Mouse (Mus musculus) left cerebral cortex, postnatal 25 days (tissue): Measurements from ENCODE around the gene Jade1. TPM values are rescaled to one million over a fixed set of nuclear protein-coding genes. Genes with fewer than 3 reads are reported as not detected.

Experiments
- DNase-seq, 2 experiments: peaks; one replicate each; pipeline ENCODE4 v3.0.0; 2022; ENCODE audit warnings: low spot score in 2 of 2, mixed read lengths in 1 of 2
- intact Hi-C: fragments of 180-260 bp; cut with DNase I; formaldehyde crosslinking; loops from one replicate; pipeline ENCODE4 v1.15.1; 2025
- total RNA-seq, 2 experiments: library from RNA; stranded (reverse); gene quantifications; 2 replicates each; pipeline ENCODE4 v1.2.3; 2021

The Jade1 gene
- total RNA-seq, 2 experiments from 2014 or later: 36.8 to 42.5 TPM

DNA sequence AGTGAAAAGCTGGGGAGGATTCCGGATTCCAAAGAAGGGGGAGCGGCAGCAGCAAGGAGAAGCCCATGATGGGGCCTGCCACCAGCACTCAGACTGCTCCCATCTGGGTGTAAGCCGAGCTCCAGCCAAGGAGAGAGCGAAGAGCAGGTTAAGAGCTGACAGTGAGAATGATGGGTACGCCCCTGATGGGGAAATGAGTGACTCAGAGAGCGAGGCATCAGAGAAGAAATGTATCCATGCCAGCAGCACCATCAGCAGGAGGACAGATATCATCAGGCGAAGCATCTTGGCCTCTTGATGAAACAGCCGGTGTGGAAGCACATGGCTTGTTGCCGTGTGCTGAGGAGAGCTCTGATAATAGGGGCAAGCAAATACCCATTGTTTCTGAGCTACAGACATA, 58.2 kb downstream of the Jade1 start:
- DNase-seq: no peak
- intact Hi-C loops: no loop called here

DNA sequence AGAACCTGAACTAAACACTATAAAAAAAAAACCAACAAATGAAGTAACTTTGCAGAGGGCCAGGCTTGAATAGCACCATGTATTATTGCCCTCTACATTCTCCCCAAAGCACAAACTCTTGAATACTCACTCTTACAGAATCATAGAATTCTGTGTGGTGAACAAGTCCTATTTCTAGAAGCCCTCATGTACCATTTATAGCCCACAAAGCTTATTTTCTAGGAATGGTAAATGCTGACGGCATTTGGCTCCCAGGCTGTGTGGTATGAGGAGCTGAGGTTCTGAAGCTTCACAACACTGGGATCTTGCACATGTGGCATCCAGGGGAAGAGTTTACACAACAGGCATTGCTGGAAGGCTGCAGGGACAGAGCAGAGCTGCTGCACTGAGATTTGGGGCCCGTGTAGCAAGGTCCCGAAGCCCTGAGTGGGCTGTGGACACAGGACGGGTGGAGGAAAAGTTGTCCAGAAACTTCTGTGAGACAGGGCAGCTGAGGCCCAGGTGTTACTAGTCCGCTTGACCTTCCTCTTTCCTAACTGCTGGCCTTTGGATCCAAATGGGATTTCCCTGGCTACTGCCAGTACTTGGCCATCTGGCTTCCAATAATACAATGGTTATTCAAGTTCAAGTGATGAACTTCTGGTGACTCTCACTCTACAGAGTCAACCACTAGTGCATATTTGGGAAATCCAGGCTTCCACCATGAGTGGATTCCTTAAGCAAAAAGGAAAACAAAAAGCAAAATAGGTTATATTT, 58.9 kb downstream of the Jade1 start:
- intact Hi-C loops: no loop called here
- peak in 1 of 2 experiments; percentile 47 for DNase-seq

DNA sequence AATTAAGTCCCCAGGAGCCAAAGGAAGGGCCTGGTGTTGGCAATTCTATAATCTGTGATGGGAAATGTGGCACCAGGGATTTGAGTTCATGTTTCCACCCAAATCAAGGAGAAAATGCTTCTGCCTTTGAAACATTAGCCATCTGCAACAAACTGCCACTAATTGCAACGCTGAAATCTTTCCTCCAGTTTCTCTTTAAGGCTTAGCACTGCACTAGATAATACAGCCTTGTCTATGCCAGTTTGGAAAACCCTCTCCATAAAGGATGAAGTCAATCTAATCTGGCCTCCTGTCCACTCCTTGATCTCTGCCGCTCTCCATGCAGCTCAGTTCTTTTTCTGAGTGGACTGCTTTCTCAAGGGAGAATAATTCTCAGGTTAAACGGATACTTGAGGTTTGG, 62.5 kb downstream of the Jade1 start:
- intact Hi-C loops: no loop called here
- no peak for DNase-seq

DNA sequence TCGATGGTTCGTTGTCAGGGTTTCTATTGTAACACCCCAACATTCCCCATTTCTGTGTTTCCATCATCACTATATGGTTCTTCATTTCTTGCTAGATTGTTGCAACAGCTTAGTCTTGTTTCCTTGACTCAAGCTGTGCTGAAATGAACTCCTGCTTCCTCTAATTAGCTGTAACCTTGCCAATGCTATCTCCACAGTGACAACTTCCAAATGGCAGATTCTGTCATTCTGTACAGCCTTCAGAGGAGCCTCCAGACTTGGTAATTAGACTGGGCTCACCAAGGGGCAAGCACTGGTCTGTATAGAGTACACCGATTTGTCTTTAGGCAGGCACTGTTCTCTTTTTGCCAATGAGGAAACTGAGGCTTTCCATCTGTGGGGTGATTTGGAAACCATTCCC, 63.0 kb downstream of the Jade1 start:
- no peak for DNase-seq
- intact Hi-C loops: no loop called here

DNA sequence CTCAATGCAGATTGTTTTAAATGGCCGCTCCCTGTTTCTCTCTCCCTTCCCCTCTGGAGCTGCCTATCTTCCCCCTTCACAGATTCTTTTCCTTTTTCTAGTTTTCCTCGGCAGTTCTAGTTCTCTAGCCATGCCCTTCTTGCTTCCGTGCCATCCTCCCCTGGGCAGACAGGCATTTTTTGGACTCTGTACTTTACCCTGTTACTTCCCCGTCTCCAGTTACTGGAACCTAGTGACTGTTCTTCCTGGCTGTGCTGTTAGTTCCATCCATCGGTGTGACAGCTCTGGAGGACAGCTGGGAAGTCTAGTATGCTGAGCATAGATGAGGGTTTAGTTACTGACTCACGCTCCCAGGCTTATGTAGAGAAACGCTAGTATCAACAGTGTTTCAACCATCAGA, 65.4 kb downstream of the Jade1 start:
- intact Hi-C loops: no loop called here
- DNase-seq: no peak

DNA sequence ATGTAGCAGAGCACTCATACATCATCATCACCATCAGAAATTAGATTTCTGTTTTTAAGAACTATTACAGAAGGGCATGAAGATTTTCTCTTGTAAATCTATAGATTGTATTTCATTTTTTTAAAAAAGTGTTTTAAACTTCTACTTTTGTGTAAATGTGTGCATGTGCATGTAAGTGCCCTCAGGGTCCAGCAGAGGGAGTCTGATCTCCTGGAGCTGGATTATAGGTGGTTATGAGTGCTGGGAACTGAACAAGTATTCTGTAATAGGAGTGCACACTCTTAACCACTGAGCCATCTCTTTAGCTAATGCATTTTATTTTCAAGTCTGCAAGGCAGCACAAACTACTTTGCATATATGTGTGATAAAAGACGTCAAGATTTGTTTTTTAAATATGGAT, 100.1 kb downstream of the Jade1 start:
- intact Hi-C loops: no loop called here
- no peak for DNase-seq

Other genes with a start within 250 kb of the Jade1 start
- gene Sclt1, start 186.8 kb downstream of the Jade1 start, total RNA-seq: 10 to 100 TPM; 18.2 to 22.1 TPM
- 1 to 10 TPM; 8.3 to 9.1 TPM for gene D3Ertd751e, start 186.9 kb downstream of the Jade1 start, total RNA-seq